ENCODE assay signal across 24 mouse cellular contexts in the genomic region with DNA sequence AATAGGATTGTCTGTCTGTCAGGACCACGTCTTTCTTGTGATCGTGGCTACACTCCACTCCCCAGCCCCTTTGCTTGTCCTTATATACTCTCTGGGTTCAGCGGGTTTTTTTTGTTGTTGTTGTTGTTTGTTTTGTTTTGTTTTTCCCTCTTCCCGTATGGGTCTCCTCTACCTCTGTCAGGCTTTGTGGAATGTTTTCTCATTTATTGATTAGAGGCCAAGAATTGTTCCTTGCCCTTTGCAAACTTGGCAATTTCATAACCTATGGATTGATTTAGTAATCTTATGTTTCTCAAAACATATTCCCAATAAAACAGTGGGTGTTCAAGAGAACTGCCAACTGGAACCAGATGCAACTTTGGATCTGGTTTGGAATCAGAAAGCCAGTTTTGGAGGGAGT. TPM values are rescaled to one million over a fixed set of nuclear protein-coding genes. Genes with fewer than 3 reads are reported as not detected.
"Had no signal": no experiment of that assay in that cellular context is flagged by ENCODE, and none has a peak within 500 bp of the region (broad histone marks: within the 10 kb centered on the region; RNA-seq: fewer than 3 reads in every experiment).

A gene (minus strand): TSS at position 101 of the 400 bp plus-strand sequence.

RNA-seq across cellular contexts. Expression of the gene that starts here (rescaled TPM):
- total RNA-seq: common myeloid progenitor, adult 5-6 weeks; forebrain, postnatal 0 days; gastrocnemius, postnatal 10 days; gastrocnemius, postnatal 14 days; gastrocnemius, postnatal 4 days; granulocyte monocyte progenitor cell, adult 5-6 weeks had no signal
- polyA plus RNA-seq: cortical plate, adult 2 months; embryonic facial prominence, embryonic 10.5 days; embryonic facial prominence, embryonic 11.5 days; embryonic facial prominence, embryonic 12.5 days; embryonic facial prominence, embryonic 13.5 days; embryonic facial prominence, embryonic 14.5 days; embryonic facial prominence, embryonic 15.5 days; erythroblast, embryonic 14.5 days; forebrain, embryonic 10.5 days; forebrain, embryonic 11.5 days; forebrain, embryonic 12.5 days; forebrain, embryonic 13.5 days; forebrain, embryonic 14.5 days; forebrain, embryonic 15.5 days; forebrain, embryonic 16.5 days; forebrain, postnatal 0 days; frontal cortex, adult 2 months; gonadal fat pad, adult 2 months; heart, adult 2 months had no signal
